Mouse (Mus musculus): ENCODE data around the gene Bcl2l15. TPM values are rescaled to one million over a fixed set of nuclear protein-coding genes. Genes with fewer than 3 reads are reported as not detected.

Gene Bcl2l15
- polyA plus RNA-seq, 1 experiment from 2014 or later = 0.23 TPM

DNA sequence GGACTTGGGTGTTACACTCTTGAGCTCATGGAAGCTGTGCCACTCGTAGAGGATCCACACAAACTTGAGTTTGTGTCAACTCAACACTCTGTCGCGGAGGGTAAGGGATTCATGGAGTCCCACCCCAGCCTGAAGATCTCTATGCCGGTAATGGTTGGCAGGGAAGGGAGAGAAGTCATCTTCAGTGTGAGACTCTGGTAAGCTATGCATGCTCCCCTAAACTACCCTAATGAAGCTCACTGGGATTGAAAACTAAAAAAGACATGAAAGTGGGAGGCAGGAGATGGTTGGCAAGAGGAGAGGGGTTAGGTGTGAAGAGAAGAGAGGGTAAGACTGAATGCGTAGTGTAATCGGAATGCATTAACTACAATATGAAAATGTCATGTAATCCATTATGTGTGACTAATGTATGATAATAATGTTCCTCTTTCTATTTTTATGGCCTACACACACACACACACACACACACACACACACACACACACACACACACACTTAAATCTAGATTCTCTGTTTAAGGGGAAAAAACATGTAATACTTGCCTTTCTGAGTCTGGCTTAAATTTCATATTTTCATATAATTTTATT lies 25.7 kb downstream of the Bcl2l15 start:
- H3K9ac ChIP-seq = no peak overlapping the region
- no peaks in the 10 kb centered on the region for H3K36me3 ChIP-seq
- H3K4me3 ChIP-seq = no peak overlapping the region
- no peaks in the 10 kb centered on the region for H3K27me3 ChIP-seq
- 92% methylated on average over 6 of the region's 6 CpGs for WGBS
- H3K27ac ChIP-seq = no peak overlapping the region
- ATAC-seq (ENCODE audit: low FRiP score, low read depth) = no peak
- no peaks in the 10 kb centered on the region for H3K4me1 ChIP-seq
- H3K9me3 ChIP-seq = no peaks in the 10 kb centered on the region
- no peak overlapping the region for H3K4me2 ChIP-seq (replicated peaks)

- ATAC-seq (ENCODE audit: low FRiP score, low read depth) = no peak
- H3K4me1 ChIP-seq = no peaks in the 10 kb centered on the region
- H3K27ac ChIP-seq = no peak within 1 kb of the TSS
- H3K4me2 ChIP-seq (replicated peaks) = no peak within 1 kb of the TSS
- WGBS = 75% methylated on average over 12 of the region's 12 CpGs
- H3K27me3 ChIP-seq = no peaks in the 10 kb centered on the region
- H3K36me3 ChIP-seq = no peaks in the 10 kb centered on the region
- no peaks in the 10 kb centered on the region for H3K9me3 ChIP-seq
- H3K9ac ChIP-seq = no peak within 1 kb of the TSS
- no peak within 1 kb of the TSS for H3K4me3 ChIP-seq
Observed at GRCm38 (mm10) chr3:103858881-103859801, 26.7 kb downstream of the Bcl2l15 start, which contains the start of gene Ptpn22. Ptpn22 (plus strand) TSS chr3:103859795.

GRCm38 (mm10) chr3:103859851-103860391 lies 27.5 kb downstream of the Bcl2l15 start:
- no peak for ATAC-seq (ENCODE audit: low FRiP score, low read depth)
- Histone ChIP-seq H3K27me3 (no peaks in the 10 kb centered on the region), H3K4me1 (no peaks in the 10 kb centered on the region), H3K9ac (no peak overlapping the region), H3K27ac (no peak overlapping the region), H3K9me3 (no peaks in the 10 kb centered on the region), H3K36me3 (no peaks in the 10 kb centered on the region), H3K4me3 (no peak overlapping the region), H3K4me2 (replicated peaks) (no peak overlapping the region)
- WGBS = 74% methylated on average over 6 of the region's 6 CpGs

DNA sequence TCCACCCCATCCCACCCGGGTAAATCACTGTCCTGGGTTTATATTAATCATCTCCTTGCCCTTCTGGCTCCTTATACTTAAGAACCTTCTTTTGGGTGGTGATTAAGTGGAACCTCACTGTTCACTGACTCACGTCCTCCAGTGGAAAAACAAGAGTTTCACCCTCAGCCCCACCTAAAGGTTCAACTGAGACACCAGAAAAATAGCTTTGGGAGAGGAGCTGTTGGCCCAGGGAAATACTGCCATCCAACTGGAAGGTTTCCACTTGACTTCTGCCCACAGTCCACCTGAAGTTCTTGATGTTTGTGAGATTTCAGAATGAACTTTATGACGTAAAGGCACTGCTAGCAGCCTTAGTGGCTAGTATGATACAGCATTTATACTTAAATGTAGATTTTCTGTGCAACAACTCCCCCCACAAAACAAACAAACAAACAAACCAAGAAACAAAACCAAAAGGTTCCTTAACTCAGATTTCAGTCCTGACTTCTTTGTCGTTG lies 30.4 kb downstream of the Bcl2l15 start:
- H3K27ac ChIP-seq = no peak overlapping the region
- H3K4me3 ChIP-seq = no peak overlapping the region
- H3K27me3 ChIP-seq = no peaks in the 10 kb centered on the region
- H3K9ac ChIP-seq = no peak overlapping the region
- H3K4me1 ChIP-seq = no peaks in the 10 kb centered on the region
- H3K9me3 ChIP-seq = no peaks in the 10 kb centered on the region
- no peaks in the 10 kb centered on the region for H3K36me3 ChIP-seq
- no peak overlapping the region for H3K4me2 ChIP-seq (replicated peaks)
- ATAC-seq (ENCODE audit: low FRiP score, low read depth) = no peak
- 71% methylated on average over 4 of the region's 4 CpGs for WGBS

DNA sequence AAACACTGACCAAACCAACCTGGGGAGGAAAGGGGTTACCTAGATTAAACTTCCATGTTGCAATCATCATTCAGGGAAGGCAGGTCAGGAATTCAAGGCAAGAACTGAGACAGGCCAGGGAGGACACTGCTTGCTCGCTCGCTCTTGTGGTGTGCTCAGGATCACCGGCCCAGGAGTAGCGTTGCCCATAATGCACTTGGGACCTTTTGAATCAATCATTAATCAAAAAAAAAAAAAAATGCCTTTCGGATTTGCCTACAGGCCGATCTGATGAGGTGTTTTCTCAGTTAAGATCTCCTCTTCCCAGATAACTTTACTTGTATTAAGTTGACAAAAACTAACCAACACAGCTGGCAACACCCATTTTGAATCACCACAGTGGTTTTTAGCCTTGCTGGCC lies 31.8 kb downstream of the Bcl2l15 start:
- H3K27me3 ChIP-seq = no peaks in the 10 kb centered on the region
- no peak for ATAC-seq (ENCODE audit: low FRiP score, low read depth)
- H3K9me3 ChIP-seq = no peaks in the 10 kb centered on the region
- no peak overlapping the region for H3K4me2 ChIP-seq (replicated peaks)
- H3K4me3 ChIP-seq = no peak overlapping the region
- WGBS = 90% methylated on average over 6 of the region's 6 CpGs
- H3K36me3 ChIP-seq = no peaks in the 10 kb centered on the region
- H3K4me1 ChIP-seq = no peaks in the 10 kb centered on the region
- no peak overlapping the region for H3K27ac ChIP-seq
- H3K9ac ChIP-seq = no peak overlapping the region

DNA sequence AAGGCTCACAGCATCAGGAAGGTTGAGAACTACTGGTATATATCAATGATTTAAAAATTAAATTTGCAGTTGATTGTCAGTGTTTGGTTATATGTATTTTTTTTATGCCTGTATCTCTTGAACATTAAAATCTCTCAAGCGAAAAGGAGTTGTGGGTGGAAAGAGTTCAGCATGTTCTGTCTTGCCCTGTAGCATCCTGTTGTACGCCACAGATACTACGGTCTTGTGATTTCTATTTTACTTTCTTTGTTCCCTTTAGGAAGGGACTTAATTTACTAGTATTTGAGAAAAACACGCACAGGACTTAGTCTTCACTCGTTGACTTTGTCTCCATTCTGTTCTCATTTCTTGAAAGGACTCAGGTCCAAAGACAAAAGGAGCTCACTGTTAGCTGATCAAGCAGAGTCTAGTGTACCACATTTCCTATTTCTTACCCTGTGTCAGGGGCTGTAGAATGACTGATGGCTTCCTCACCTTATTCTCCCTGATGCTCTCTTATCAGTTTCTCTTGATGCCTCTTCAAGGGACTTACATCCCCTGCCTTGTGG lies 35.1 kb downstream of the Bcl2l15 start:
- no peak overlapping the region for H3K4me3 ChIP-seq
- no peaks in the 10 kb centered on the region for H3K36me3 ChIP-seq
- ATAC-seq (ENCODE audit: low FRiP score, low read depth) = no peak
- H3K27ac ChIP-seq = no peak overlapping the region
- no peaks in the 10 kb centered on the region for H3K9me3 ChIP-seq
- H3K9ac ChIP-seq = no peak overlapping the region
- WGBS = 81% methylated on average over 5 of the region's 5 CpGs
- H3K4me2 ChIP-seq (replicated peaks) = no peak overlapping the region
- H3K27me3 ChIP-seq = no peaks in the 10 kb centered on the region
- no peaks in the 10 kb centered on the region for H3K4me1 ChIP-seq

DNA sequence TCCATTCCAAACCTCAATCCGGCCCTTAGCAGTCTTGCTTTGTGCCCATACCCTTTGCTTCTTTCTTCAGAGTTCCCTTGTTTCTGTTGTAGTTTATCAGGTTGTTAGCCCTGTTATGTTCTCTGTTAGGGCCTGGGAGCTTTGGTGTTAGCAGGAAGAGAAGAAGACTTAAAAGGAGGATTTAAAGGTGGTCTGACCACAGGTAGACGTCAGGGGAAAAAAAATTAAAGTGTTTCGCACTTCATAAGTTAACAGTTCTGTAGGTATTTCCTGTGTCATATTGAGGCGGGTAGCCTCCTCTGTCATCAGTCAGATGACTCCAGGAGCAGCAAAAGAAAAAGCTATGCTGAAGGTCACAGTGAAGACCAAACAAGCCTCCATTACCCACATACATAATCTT lies 35.6 kb downstream of the Bcl2l15 start:
- Histone ChIP-seq H3K4me1 (no peaks in the 10 kb centered on the region), H3K36me3 (no peaks in the 10 kb centered on the region), H3K27me3 (no peaks in the 10 kb centered on the region), H3K9ac (no peak overlapping the region), H3K4me3 (no peak overlapping the region), H3K4me2 (replicated peaks) (no peak overlapping the region), H3K9me3 (no peaks in the 10 kb centered on the region), H3K27ac (no peak overlapping the region)
- WGBS = 74% methylated on average over 4 of the region's 4 CpGs
- ATAC-seq (ENCODE audit: low FRiP score, low read depth) = no peak

GRCm38 (mm10) chr3:103872663-103873098 lies 40.3 kb downstream of the Bcl2l15 start:
- Histone ChIP-seq H3K36me3 (no peaks in the 10 kb centered on the region), H3K4me1 (no peaks in the 10 kb centered on the region), H3K9me3 (no peaks in the 10 kb centered on the region), H3K4me3 (no peak overlapping the region), H3K27me3 (no peaks in the 10 kb centered on the region), H3K27ac (no peak overlapping the region), H3K4me2 (replicated peaks) (no peak overlapping the region), H3K9ac (no peak overlapping the region)
- ATAC-seq (ENCODE audit: low FRiP score, low read depth) = no peak
- WGBS = 60% methylated on average over 3 of the region's 3 CpGs

- no peaks in the 10 kb centered on the region for H3K36me3 ChIP-seq
- no peak overlapping the region for H3K4me3 ChIP-seq
- no peaks in the 10 kb centered on the region for H3K4me1 ChIP-seq
- H3K27ac ChIP-seq = no peak overlapping the region
- H3K9ac ChIP-seq = no peak overlapping the region
- H3K9me3 ChIP-seq = no peaks in the 10 kb centered on the region
- no peaks in the 10 kb centered on the region for H3K27me3 ChIP-seq
- WGBS = 71% methylated on average over 7 of the region's 7 CpGs
- no peak overlapping the region for H3K4me2 ChIP-seq (replicated peaks)
- no peak for ATAC-seq (ENCODE audit: low FRiP score, low read depth)
Observed at GRCm38 (mm10) chr3:103874329-103874728, 41.9 kb downstream of the Bcl2l15 start.

GRCm38 (mm10) chr3:103885946-103886345 lies 53.5 kb downstream of the Bcl2l15 start:
- no peak for ATAC-seq (ENCODE audit: low FRiP score, low read depth)
- Histone ChIP-seq H3K9ac (no peak overlapping the region), H3K9me3 (no peaks in the 10 kb centered on the region), H3K27ac (no peak overlapping the region), H3K4me3 (no peak overlapping the region), H3K4me1 (no peaks in the 10 kb centered on the region), H3K27me3 (no peaks in the 10 kb centered on the region), H3K36me3 (no peaks in the 10 kb centered on the region), H3K4me2 (replicated peaks) (no peak overlapping the region)
- 76% methylated on average over 11 of the region's 11 CpGs for WGBS

DNA sequence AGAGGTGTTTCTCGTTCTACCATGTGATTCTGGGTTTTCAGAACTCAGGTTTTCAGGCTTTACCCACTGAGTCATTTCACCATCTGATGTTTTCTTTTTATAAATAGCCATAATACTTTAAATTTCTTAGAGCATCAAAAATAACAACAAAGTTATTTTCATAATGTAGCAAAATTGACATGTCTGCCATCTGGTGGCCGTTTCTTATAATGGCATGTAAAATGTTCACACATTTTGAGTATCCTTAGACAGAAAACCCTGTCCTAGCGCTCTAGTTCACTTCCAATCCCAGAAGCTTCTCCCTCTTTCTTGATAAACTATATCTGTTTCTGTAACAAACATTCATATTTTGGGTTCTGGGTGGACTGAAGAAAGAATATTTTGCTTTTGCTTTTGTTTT lies 55.2 kb downstream of the Bcl2l15 start:
- 34% methylated on average over 3 of the region's 3 CpGs for WGBS
- H3K4me3 ChIP-seq = no peak overlapping the region
- H3K27ac ChIP-seq = no peak overlapping the region

GRCm38 (mm10) chr3:103893374-103893773 lies 61.0 kb downstream of the Bcl2l15 start:
- H3K4me2 ChIP-seq (replicated peaks) = no peak overlapping the region
- WGBS = 89% methylated on average over 3 of the region's 3 CpGs
- no peak overlapping the region for H3K27ac ChIP-seq
- no peaks in the 10 kb centered on the region for H3K4me1 ChIP-seq
- ATAC-seq (ENCODE audit: low FRiP score, low read depth) = no peak
- no peaks in the 10 kb centered on the region for H3K36me3 ChIP-seq
- no peaks in the 10 kb centered on the region for H3K27me3 ChIP-seq
- H3K9me3 ChIP-seq = no peaks in the 10 kb centered on the region
- H3K9ac ChIP-seq = no peak overlapping the region
- H3K4me3 ChIP-seq = no peak overlapping the region

More for the DNA sequence above, 55.2 kb downstream of the Bcl2l15 start:
- H3K27me3 ChIP-seq = no peaks in the 10 kb centered on the region
- H3K36me3 ChIP-seq = no peaks in the 10 kb centered on the region
- H3K9ac ChIP-seq = no peak overlapping the region
- no peak overlapping the region for H3K4me2 ChIP-seq (replicated peaks)
- no peak for ATAC-seq (ENCODE audit: low FRiP score, low read depth)
- no peaks in the 10 kb centered on the region for H3K9me3 ChIP-seq
- no peaks in the 10 kb centered on the region for H3K4me1 ChIP-seq
